Mouse (Mus musculus): ENCODE results near the gene Ncapg. TPM values are rescaled to one million over a fixed set of nuclear protein-coding genes. Genes with fewer than 3 reads are reported as not detected.

Ncapg gene
- polyA plus RNA-seq, 1 experiment: 1.7 TPM

DNA sequence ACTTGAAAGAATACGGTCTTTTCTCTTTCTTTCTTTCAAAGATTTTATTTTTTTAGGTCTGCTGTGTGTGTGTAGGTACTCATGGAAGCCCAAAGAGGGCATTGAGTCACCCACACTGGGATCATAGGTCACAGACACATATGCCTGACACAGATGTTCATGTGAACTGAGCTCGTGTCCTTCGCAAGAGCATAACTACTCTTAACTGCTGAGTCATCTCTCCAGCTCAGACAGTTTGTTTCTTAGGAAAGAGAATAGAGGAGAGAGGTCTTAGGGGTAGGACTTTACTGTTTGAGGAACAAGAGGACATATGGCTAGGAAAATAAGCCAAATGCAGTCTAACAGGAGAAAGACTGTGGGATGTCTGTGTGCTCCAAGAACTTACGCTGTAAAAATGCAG is 19.4 kb downstream of the Ncapg start:
- DNase-seq (ENCODE audit: low read depth, low spot score): no peak
- 83% methylated on average over 4 of the region's 4 CpGs for WGBS

DNA sequence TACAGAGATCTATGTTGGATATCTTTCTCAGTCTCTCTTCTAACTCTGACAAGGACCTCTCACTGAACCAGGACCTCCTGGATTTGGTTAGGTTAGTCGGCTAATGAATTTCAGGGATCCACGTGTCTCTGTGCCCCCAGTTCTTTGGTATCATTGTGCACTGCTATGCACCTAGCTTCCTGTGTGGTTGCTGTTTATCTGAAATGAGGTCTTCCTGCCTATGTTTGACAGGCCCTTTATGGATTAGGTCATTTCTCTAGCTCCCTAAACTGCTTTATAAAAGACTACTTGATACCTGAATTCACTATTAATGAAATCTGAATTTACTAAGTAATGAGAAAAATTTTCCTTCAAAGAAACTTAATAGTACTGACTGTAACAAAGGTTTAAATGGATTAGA is 21.1 kb downstream of the Ncapg start:
- no peak for DNase-seq (ENCODE audit: low read depth, low spot score)
- 84% methylated on average over 2 of the region's 2 CpGs for WGBS

DNA sequence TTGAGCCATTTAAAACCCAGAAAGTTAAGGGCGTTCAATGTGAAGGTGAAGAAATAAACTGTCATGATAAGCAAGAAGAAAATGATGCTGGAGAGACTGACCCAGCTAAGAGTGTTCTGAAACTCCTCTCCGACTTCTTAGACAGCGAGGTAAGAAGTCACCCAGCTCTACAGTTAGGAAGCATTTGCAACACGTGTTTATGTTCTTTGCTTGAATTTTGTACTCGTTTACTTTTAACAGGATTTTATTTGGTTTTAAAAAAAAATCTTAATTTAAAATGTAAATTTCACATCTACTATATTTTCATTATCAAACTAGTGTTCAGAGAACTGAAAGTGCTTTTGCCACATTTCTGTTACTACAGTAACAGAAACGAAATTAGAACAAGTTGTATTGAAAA is 22.0 kb downstream of the Ncapg start:
- WGBS: 81% methylated on average over 6 of the region's 6 CpGs
- DNase-seq (ENCODE audit: low read depth, low spot score): no peak

DNA sequence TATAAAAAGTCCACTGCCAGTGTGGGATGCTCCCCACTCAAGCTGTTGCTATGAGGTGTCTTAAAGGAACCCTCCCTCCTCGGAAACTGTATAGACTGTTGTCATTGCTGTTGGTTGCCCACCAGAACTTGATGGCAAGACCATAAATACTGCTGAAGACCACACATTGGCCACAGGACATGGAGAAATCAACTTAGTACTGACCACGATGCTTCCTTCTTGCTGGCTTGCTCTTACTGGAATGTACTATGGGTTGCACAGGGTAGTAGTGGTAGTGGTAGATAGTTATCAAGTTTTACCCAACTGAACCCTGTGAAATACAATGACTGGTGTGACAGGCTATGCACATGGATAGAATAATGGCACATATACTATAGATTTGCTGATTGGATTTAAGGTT is 37.1 kb downstream of the Ncapg start:
- WGBS: 98% methylated on average over 2 of the region's 2 CpGs
- no peak for DNase-seq (ENCODE audit: low read depth, low spot score)

DNA sequence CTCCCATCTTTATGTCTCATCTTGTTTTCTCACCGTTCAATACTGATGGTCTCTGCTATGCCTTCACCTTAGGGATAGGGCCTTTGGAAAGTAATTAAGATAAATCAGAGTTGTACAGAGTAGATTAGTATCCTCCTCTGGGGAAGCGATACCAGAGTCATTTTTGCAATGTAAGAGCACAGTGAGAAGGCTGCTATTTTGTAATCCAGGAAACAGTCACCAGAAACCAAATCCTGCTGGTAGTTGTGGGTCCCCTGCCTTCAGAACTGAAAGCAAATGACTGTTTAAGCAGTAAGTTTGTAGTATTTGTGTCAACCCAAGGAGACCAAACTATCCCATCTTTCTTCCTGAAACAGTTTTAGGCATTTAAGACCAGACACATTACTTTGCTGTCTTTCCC is 39.9 kb downstream of the Ncapg start:
- DNase-seq (ENCODE audit: low read depth, low spot score): no peak
- 95% methylated on average over 2 of the region's 2 CpGs for WGBS

DNA sequence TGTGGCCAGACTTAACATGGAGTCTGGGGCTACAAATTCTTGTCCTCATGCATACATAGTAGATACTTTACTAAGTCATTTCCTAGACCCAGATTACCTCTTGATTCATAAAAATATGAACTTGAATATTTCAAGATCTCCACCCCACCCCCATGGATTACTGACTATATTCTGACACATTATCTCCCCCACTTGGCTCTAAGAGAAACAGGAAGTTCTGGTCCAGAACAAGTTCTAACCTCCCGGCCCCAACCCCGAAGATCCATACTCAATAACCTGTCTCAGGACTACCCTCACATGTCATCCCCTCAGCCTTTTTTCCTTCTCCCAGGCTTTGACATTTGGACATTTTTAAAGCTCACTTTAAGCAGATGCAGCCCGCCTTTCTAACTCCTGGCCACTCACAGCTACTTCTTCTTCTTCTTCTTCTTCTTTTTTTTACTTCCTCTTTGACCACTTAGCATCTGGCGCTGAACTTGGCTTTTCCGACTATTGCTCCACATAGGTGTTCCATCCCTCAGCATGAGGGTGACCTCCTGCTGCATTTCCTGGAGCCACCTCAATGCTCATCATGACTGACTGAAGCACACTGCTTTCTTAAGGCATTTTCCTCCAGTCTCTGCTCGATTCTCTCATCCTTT is 49.2 kb downstream of the Ncapg start:
- DNase-seq (ENCODE audit: low read depth, low spot score): no peak
- 87% methylated on average over 6 of the region's 6 CpGs for WGBS

DNA sequence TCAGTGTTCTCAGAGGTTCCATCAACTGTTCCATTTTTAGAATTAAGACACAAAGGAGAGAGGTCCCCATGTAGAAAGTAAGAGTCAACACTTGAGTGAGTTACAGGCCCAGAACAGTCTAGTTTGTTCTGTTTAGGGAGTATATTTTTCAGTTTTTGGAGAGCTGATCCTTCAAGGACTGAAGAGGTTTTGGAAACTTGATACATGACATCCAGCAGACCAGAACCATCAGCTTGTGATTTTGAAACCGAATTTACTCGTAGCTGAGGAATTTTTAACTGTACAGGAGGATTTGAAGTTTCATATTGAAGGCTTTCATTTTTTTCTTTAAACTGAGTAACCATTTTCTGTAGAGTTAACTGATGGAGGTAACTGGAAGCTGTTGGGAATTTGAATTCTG is 64.0 kb downstream of the Ncapg start:
- 83% methylated on average over 2 of the region's 2 CpGs for WGBS
- no peak for DNase-seq (ENCODE audit: low read depth, low spot score)

DNA sequence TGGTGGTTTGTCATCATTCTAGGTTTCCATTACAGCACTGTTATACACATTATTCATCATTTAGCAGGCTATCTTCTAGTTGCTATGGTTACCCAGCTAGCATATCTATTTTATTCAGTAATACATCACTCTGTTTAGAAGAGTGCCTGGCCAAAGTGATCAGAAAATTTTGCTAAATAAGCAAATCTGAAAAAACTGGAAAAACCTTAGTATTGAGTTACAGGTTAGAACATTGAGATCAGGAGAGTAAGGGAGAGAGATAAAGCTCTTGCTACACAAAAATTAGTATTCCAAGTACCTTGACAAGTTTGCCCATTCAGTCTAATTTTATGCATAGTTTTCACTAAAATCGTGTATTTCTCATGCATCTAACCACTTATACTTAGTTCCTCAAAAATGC is 68.2 kb downstream of the Ncapg start:
- no peak for DNase-seq (ENCODE audit: low read depth, low spot score)
- WGBS: 94% methylated on average over 1 of the region's 1 CpGs

Other genes starting within 250 kb of the Ncapg start
- gene Qdpr, start 219.7 kb upstream of the Ncapg start, polyA plus RNA-seq (2012; rRNA removed): 121 and 138 TPM in 2 replicates
- not detected in 2 replicates for gene Clrn2, start 216.2 kb upstream of the Ncapg start, polyA plus RNA-seq (2012; rRNA removed)
- 87.9 and 183 TPM in 2 replicates for gene Lap3, start 176.5 kb upstream of the Ncapg start, polyA plus RNA-seq (2012; rRNA removed)
- 108 and 119 TPM in 2 replicates for gene Med28, start 149.7 kb upstream of the Ncapg start, polyA plus RNA-seq (2012; rRNA removed)
- 0.02 and 0.10 TPM in 2 replicates for gene Fam184b, start 30.3 kb upstream of the Ncapg start, polyA plus RNA-seq (2012; rRNA removed)
- 1.3 and 3.3 TPM in 2 replicates for gene Lcorl, start 187.7 kb downstream of the Ncapg start, polyA plus RNA-seq (2012; rRNA removed)